Mouse (Mus musculus) MEL (cell line): ENCODE measurements around the gene Atad1. TPM values are rescaled to one million over a fixed set of nuclear protein-coding genes. Genes with fewer than 3 reads are reported as not detected.
"Not testable (repeated sequence)": the region's sequence is repeated elsewhere in the genome, so short reads cannot be mapped to it uniquely, and the experiment has no call there.

Experiments used
- DNase-seq: peaks from one replicate; pipeline ENCODE4 v3.0.0; 2011; ENCODE audit warnings: low read depth, low spot score
- H3K27ac ChIP-seq: 2 replicates; pipeline ENCODE4 v1.5.1; 2012; ENCODE audit warnings: low read depth, mild to moderate bottlenecking, control low read depth, low read length, moderate library complexity; ENCODE audit not compliant: control insufficient read depth
- H3K27me3 ChIP-seq, 2 experiments: fragments of 150-350 bp in 1 of 2; sonication (generic) in 1 of 2; 2 replicates each; pipeline ENCODE4 v1.6.1; 2012; ENCODE audit warnings: low read length in 2 of 2, mild to moderate bottlenecking in 2 of 2, improper control_type of control experiment in 1 of 2, moderate library complexity in 1 of 2; ENCODE audit not compliant: insufficient read depth in 2 of 2, control insufficient read depth in 1 of 2
- H3K36me3 ChIP-seq, 2 experiments: 2 replicates each; pipeline ENCODE4 v1.6.1; 2012 to 2014; ENCODE audit warnings: low read length in 2 of 2, improper control_type of control experiment in 1 of 2, inconsistent platforms in 1 of 2, mild to moderate bottlenecking in 1 of 2; ENCODE audit not compliant: insufficient read depth in 2 of 2, control insufficient read depth in 1 of 2
- H3K4me1 ChIP-seq, 2 experiments: fragments of 150-350 bp in 1 of 2; sonication (generic) in 1 of 2; 2 replicates each; pipeline ENCODE4 v1.6.1; 2012; ENCODE audit warnings: low read length in 2 of 2, improper control_type of control experiment in 1 of 2, mild to moderate bottlenecking in 1 of 2; ENCODE audit not compliant: insufficient read depth in 2 of 2, control insufficient read depth in 1 of 2
- H3K4me3 ChIP-seq, 2 experiments: fragments of 150-350 bp in 1 of 2; sonication (generic) in 1 of 2; 2 replicates each; pipeline ENCODE4 v1.5.1; 2012; ENCODE audit warnings: low read depth in 2 of 2, low read length in 2 of 2, mild to moderate bottlenecking in 2 of 2, moderate library complexity in 2 of 2, control low read depth in 1 of 2, improper control_type of control experiment in 1 of 2; ENCODE audit not compliant: control insufficient read depth in 1 of 2, insufficient read depth in 1 of 2
- H3K79me2 ChIP-seq: 2 replicates; pipeline ENCODE4 v1.6.1; 2012; ENCODE audit warnings: mild to moderate bottlenecking, low read length, moderate library complexity; ENCODE audit not compliant: control insufficient read depth, poor library complexity, insufficient read depth
- H3K9ac ChIP-seq: 2 replicates; pipeline ENCODE4 v1.6.1; 2012; ENCODE audit warnings: low read depth, mild to moderate bottlenecking, control low read depth, low read length, moderate library complexity; ENCODE audit not compliant: control insufficient read depth, poor library complexity, severe bottlenecking
- H3K9me3 ChIP-seq: fragments of 150-350 bp; sonication (generic); replicated peaks from 2 replicates; pipeline ENCODE4 v1.6.1; 2012; ENCODE audit warnings: mild to moderate bottlenecking, low read length, improper control_type of control experiment, moderate library complexity; ENCODE audit not compliant: insufficient read depth
- CTCF ChIP-seq, 3 experiments: IDR thresholded peaks in 2 of 3; conservative IDR thresholded peaks in 1 of 3; 2 replicates each; pipeline ENCODE4 v1.5.1; 2011 to 2012; ENCODE audit warnings: low read length in 3 of 3, low read depth in 2 of 3, mild to moderate bottlenecking in 2 of 3, improper control_type of control experiment in 1 of 3, inconsistent platforms in 1 of 3, mixed read lengths in 1 of 3, moderate library complexity in 1 of 3; ENCODE audit not compliant: control insufficient read depth in 1 of 3, insufficient read depth in 1 of 3, poor library complexity in 1 of 3, severe bottlenecking in 1 of 3
- MAX ChIP-seq: IDR thresholded peaks from 2 replicates; pipeline ENCODE4 v1.6.1; 2011; ENCODE audit warnings: low read length, improper control_type of control experiment
- MXI1 ChIP-seq: IDR thresholded peaks from 2 replicates; pipeline ENCODE4 v1.6.1; 2011; ENCODE audit warnings: mild to moderate bottlenecking, low read depth, low read length, improper control_type of control experiment
- MYB ChIP-seq: IDR thresholded peaks from 2 replicates; pipeline ENCODE4 v1.6.1; 2011; ENCODE audit warnings: mild to moderate bottlenecking, low read depth, low read length, improper control_type of control experiment
- SIN3A ChIP-seq: IDR thresholded peaks from 2 replicates; pipeline ENCODE4 v1.6.1; 2012; ENCODE audit warnings: low read length, improper control_type of control experiment, inconsistent platforms
- TAL1 ChIP-seq: IDR thresholded peaks from 2 replicates; pipeline ENCODE4 v1.6.1; 2012; ENCODE audit warnings: mild to moderate bottlenecking, inconsistent platforms, low read length, moderate library complexity, mixed read lengths
- TCF12 ChIP-seq: IDR thresholded peaks from 2 replicates; pipeline ENCODE4 v1.6.1; 2014; ENCODE audit warnings: low read depth, mild to moderate bottlenecking, inconsistent platforms, low read length, improper control_type of control experiment, moderate library complexity
- polyA plus RNA-seq, 2 experiments: library from polyadenylated mRNA; stranded (reverse) in 1 of 2; unstranded in 1 of 2; fragments of >175 nt in 1 of 2; fragments of >200 nt in 1 of 2; gene quantifications; 2 replicates each; pipeline versions ENCODE4 v1.2.1 to v1.2.4; 2012; ENCODE audit warnings: low replicate concordance in 2 of 2, low read depth in 1 of 2; ENCODE audit not compliant: insufficient read length in 2 of 2, insufficient read depth in 1 of 2, missing spikeins in 1 of 2
- total RNA-seq: library from RNA; depleted of rRNA; stranded (reverse); fragments of 300-350 nt; gene quantifications from 2 replicates; pipeline ENCODE4 v1.2.3, GENCODE M21; 2012; rRNA removed

Atad1 gene
- 45.6 and 48.4 TPM in 2 replicates for total RNA-seq
- 10 to 100 TPM in 1 of 2 experiments, not detected in 1; 35.8 TPM for polyA plus RNA-seq

- Histone ChIP-seq H3K36me3 (no peaks in the 10 kb centered on the region), H3K27ac (no peak within 1 kb of the TSS), H3K27me3 (no peaks in the 10 kb centered on the region; a peak in 1 of 4 replicates), H3K4me3 (no peak within 1 kb of the TSS), H3K79me2 (no peaks in the 10 kb centered on the region), H3K4me1 (no peaks in the 10 kb centered on the region), H3K9ac (no peak within 1 kb of the TSS), H3K9me3 (no peaks in the 10 kb centered on the region)
- TF ChIP-seq MYB, result no peak
- DNase-seq, result no peak
Observed at GRCm38 (mm10) chr19:32739686-32740085, at the start of gene Atad1. Gene Atad1 (minus strand): TSS chr19:32739786.

- H3K27me3 ChIP-seq, H3K27ac ChIP-seq, H3K9ac ChIP-seq, DNase-seq, H3K9me3 ChIP-seq, H3K4me3 ChIP-seq: not testable (repeated sequence)
- TF ChIP-seq TCF12 (peak; percentile 12; the same call in 1 of the 2 replicates), TAL1 (0 out of 2 replicates have a peak, but pooled peaks have one; percentile 10)
- peaks cover 44% of the 10 kb centered on the region for H3K79me2 ChIP-seq
- H3K4me1 ChIP-seq, result peaks cover 10 to 18% of the 10 kb centered on the region in 2 experiments
- H3K36me3 ChIP-seq, result peaks cover 10 to 20% of the 10 kb centered on the region in 2 experiments
Observed at GRCm38 (mm10) chr19:32788016-32788415, 48.4 kb upstream of the Atad1 start.

- H3K9ac ChIP-seq, H3K27me3 ChIP-seq, H3K27ac ChIP-seq, DNase-seq, H3K9me3 ChIP-seq, H3K4me3 ChIP-seq: not testable (repeated sequence)
- peaks cover 49% of the 10 kb centered on the region for H3K79me2 ChIP-seq
- H3K4me1 ChIP-seq, result peaks cover 10 to 14% of the 10 kb centered on the region in 2 experiments
- peaks cover 10 to 17% of the 10 kb centered on the region in 2 experiments for H3K36me3 ChIP-seq
Observed at GRCm38 (mm10) chr19:32787388-32787787, 47.8 kb upstream of the Atad1 start.

GRCm38 (mm10) chr19:32781305-32782071 lies 41.9 kb upstream of the Atad1 start:
- no peaks in the 10 kb centered on the region for H3K27me3 ChIP-seq
- H3K27ac ChIP-seq, result no peak overlapping the region
- no peak overlapping the region for H3K4me3 ChIP-seq
- no peak for DNase-seq
- peak; percentile 37; the same call in 1 of the 2 replicates for TF ChIP-seq SIN3A
- no peak for TF ChIP-seq CTCF (IDR thresholded peaks at IDR 0.05 in 2 of 3, conservative IDR thresholded peaks at IDR 0.05 in 1 of 3; ENCODE audit: control insufficient read depth in 1 of 3, insufficient read depth in 1 of 3, low read depth in 2 of 3, low read length in 3 of 3, poor library complexity in 1 of 3, severe bottlenecking in 1 of 3)
- no peak for TF ChIP-seq MAX
- peak; percentile 19; the same call in 1 of the 2 replicates for TF ChIP-seq MXI1
- peaks cover 36% of the 10 kb centered on the region for H3K79me2 ChIP-seq
- no peak overlapping the region for H3K9ac ChIP-seq
- peaks cover 15 to 24% of the 10 kb centered on the region in 2 experiments for H3K36me3 ChIP-seq
- H3K4me1 ChIP-seq, result peaks cover 0 to 9% of the 10 kb centered on the region in 2 experiments; a peak in 3 of 4 replicates
- H3K9me3 ChIP-seq, result no peaks in the 10 kb centered on the region
